Mouse (Mus musculus) thymus, adult 2 months (tissue): ENCODE results near the gene Cnksr1. TPM values are rescaled to one million over a fixed set of nuclear protein-coding genes. Genes with fewer than 3 reads are reported as not detected.

Experiments
- DNase-seq: peaks from one replicate; pipeline ENCODE4 v3.0.0; 2021
- H3K27ac ChIP-seq: fragments of 200-500 bp; 2 replicates; pipeline ENCODE4 v1.5.1; 2012; ENCODE audit warnings: low read length, control low read depth; ENCODE audit not compliant: control insufficient read depth, insufficient read depth
- H3K27me3 ChIP-seq: fragments of 200-500 bp; 2 replicates; pipeline ENCODE4 v1.6.1; 2012; ENCODE audit warnings: mild to moderate bottlenecking, low read length, moderate library complexity, mixed read lengths; ENCODE audit not compliant: control insufficient read depth, insufficient read depth
- H3K36me3 ChIP-seq: fragments of 200-500 bp; 2 replicates; pipeline ENCODE4 v1.6.1; 2012; ENCODE audit warnings: mild to moderate bottlenecking, low read length, moderate library complexity; ENCODE audit not compliant: control insufficient read depth, insufficient read depth
- H3K4me1 ChIP-seq: fragments of 200-500 bp; replicated peaks from 2 replicates; pipeline ENCODE4 v1.6.1; 2012; ENCODE audit warnings: low read length; ENCODE audit not compliant: control insufficient read depth, insufficient read depth
- H3K4me3 ChIP-seq: fragments of 200-500 bp; 2 replicates; pipeline ENCODE4 v1.5.1; 2012; ENCODE audit warnings: mild to moderate bottlenecking, low read length, control low read depth, moderate library complexity; ENCODE audit not compliant: control insufficient read depth, insufficient read depth
- CTCF ChIP-seq: fragments of 200-500 bp; IDR thresholded peaks from 2 replicates; pipeline ENCODE4 v1.5.1; 2012; ENCODE audit warnings: mild to moderate bottlenecking, control low read depth, low read length, moderate library complexity, borderline replicate concordance; ENCODE audit not compliant: control insufficient read depth, poor library complexity, insufficient read depth; ENCODE audit errors: extremely low read depth
- POLR2A ChIP-seq: fragments of 200-500 bp; IDR thresholded peaks from 2 replicates; pipeline ENCODE4 v1.6.1; 2012; ENCODE audit warnings: mild to moderate bottlenecking, low read length, control low read depth, moderate library complexity; ENCODE audit not compliant: control insufficient read depth, poor library complexity, insufficient read depth; ENCODE audit errors: extremely low read depth
- WGBS: fragments of 180-500 bp; shearing (Covaris S2); methylation state at CpG from one replicate; pipeline ENCODE4 v1.1.7; 2018; 5-methylcytosine and 5-hydroxymethylcytosine counted together
- polyA plus RNA-seq: library from polyadenylated mRNA; depleted of rRNA; stranded (reverse); fragments of >200 nt; gene quantifications from 2 replicates; pipeline ENCODE4 v1.2.3, GENCODE M21; 2012

The Cnksr1 gene
- polyA plus RNA-seq, 1 experiment, result 4.3 TPM

- Histone ChIP-seq H3K27me3 (no peaks in the 10 kb centered on the region), H3K36me3 (no peaks in the 10 kb centered on the region), H3K4me1 (peaks cover 10% of the 10 kb centered on the region), H3K4me3 (peak within 1 kb of the TSS; percentile 81; the same call in 1 of the 2 replicates), H3K27ac (no peak within 1 kb of the TSS)
- TF ChIP-seq POLR2A (no peak), CTCF (no peak)
- WGBS, result 96% methylated on average over 17 of the region's 17 CpGs
- DNase-seq, result no peak
Observed at GRCm38 (mm10) chr4:134243516-134244250, 5.5 kb upstream of the Cnksr1 start, which contains the start of gene E130218I03Rik. Gene E130218I03Rik (plus strand): TSS chr4:134243662.

DNA sequence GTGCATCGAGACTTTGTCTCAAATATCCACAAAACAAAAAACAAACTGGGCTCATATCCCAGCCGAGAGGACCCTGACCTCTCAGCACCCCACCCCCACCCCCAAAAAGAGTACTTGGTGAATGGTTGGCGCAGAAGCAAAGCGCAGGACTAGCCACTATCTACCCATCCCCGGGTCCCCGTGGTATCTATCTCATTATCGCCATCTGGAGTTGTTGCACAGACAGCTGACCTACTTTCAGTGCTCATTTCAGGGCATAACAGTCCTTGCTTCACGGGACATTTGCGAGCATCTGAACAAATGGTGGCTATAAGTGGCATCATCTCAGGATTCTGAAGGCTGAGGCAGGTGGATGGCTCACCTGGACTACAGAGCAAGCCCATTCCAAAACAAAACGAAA, 487 bp upstream of the Cnksr1 start:
- Histone ChIP-seq H3K36me3 (no peaks in the 10 kb centered on the region), H3K4me3 (no peak overlapping the region), H3K4me1 (no peaks in the 10 kb centered on the region), H3K27ac (no peak overlapping the region), H3K27me3 (no peaks in the 10 kb centered on the region)
- DNase-seq, result no peak
- 29% methylated on average over 10 of the region's 10 CpGs for WGBS
- TF ChIP-seq POLR2A, result no peak
- no peak for TF ChIP-seq CTCF

GRCm38 (mm10) chr4:134237582-134238278, 469 bp downstream of the Cnksr1 start:
- Histone ChIP-seq H3K27me3 (no peaks in the 10 kb centered on the region), H3K4me3 (peak overlapping the region; percentile 19), H3K36me3 (no peaks in the 10 kb centered on the region), H3K27ac (no peak overlapping the region), H3K4me1 (no peaks in the 10 kb centered on the region)
- 84% methylated on average over 19 of the region's 19 CpGs for WGBS
- TF ChIP-seq CTCF, result no peak
- TF ChIP-seq POLR2A, result no peak
- DNase-seq, result no peak

DNA sequence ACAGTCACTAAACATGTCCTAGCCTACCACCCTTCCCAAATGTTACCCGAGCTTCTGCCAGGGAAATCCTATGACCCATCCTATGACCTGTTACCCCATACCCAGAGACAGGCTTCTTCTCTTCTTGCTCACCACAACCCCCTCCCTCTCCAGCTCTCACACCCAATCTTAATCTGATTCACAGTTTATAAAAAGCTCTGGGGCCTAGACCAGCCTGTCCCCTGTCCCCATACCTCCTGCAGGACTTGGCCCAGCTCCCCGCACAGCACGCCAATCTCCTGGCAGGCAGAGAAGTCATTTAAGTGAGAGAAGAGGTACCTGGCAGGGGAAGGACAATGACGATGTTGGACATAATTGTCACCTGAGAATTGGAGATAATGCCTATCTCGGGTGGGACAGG, 3.3 kb downstream of the Cnksr1 start:
- no peak for DNase-seq
- WGBS, result 92% methylated on average over 5 of the region's 5 CpGs
- H3K27ac ChIP-seq, result no peak overlapping the region
- TF ChIP-seq CTCF, result no peak
- TF ChIP-seq POLR2A, result no peak
- H3K27me3 ChIP-seq, result no peaks in the 10 kb centered on the region
- no peaks in the 10 kb centered on the region for H3K4me1 ChIP-seq
- no peaks in the 10 kb centered on the region for H3K36me3 ChIP-seq
- H3K4me3 ChIP-seq, result no peak overlapping the region

DNA sequence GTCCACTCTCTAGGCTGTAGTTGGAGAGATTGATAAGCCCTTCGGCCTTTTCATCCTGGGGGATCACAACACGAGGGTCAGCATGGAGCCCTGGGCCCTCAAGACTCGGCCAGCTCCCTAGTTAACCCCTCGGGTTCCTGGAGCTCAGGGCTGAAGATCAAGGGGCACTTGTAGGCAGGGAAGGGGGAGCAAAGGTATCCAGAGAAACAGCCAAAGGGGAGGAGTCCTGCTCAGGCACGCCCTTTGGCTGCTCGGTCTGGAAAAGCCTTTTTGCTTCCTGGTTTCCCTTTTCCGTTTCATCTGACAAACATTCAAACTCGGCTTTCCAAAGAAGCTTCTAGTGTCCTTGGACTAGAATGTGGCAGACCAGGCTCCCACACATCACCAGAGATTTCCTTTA, 7.8 kb downstream of the Cnksr1 start:
- Histone ChIP-seq H3K4me1 (no peaks in the 10 kb centered on the region), H3K36me3 (no peaks in the 10 kb centered on the region), H3K27ac (no peak overlapping the region), H3K4me3 (no peak overlapping the region), H3K27me3 (no peaks in the 10 kb centered on the region)
- no peak for TF ChIP-seq CTCF
- no peak for TF ChIP-seq POLR2A
- DNase-seq, result no peak
- WGBS, result 76% methylated on average over 8 of the region's 8 CpGs

DNA sequence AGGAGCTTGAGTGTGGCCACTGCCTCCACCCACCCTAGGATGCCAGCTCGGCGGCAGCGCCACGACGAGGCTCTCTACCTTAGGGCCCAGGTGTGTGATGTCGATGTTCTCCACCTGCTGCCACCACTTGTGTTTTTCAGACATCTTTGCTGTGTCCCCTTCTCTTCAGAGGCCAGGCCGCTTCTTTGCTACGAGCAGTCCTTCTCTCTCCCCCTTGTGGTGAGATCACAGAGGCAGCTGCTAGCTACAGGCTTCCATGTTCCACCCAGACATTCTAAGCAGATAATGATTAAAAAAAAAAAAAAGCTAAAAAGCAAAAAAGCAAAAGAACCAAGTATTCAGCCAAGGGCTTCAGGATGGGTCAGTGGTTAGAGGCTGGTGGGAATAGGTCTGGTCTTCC, 11.0 kb downstream of the Cnksr1 start, which contains the start of gene Catsper4:
TSS of gene Catsper4 (minus strand) at position 190 of the 400 bp plus-strand sequence.
- 73% methylated on average over 8 of the region's 8 CpGs for WGBS
- no peak within 1 kb of the TSS for H3K27ac ChIP-seq
- H3K36me3 ChIP-seq, result no peaks in the 10 kb centered on the region
- DNase-seq, result no peak
- TF ChIP-seq CTCF (no peak), POLR2A (no peak)
- no peaks in the 10 kb centered on the region for H3K27me3 ChIP-seq
- H3K4me3 ChIP-seq, result no peak within 1 kb of the TSS
- H3K4me1 ChIP-seq, result no peaks in the 10 kb centered on the region
